In genomic region chr17:27684886-27685549, GRCm38 (mm10) we compare ENCODE assay signal across 8 mouse cellular contexts. TPM values are rescaled to one million over a fixed set of nuclear protein-coding genes. Genes with fewer than 3 reads are reported as not detected.
A peak's percentile ranks its signal among the peaks of the same experiment; 100 is the strongest.
DNase-seq lines count a peak whose midpoint lies in the region; ATAC-seq and TF ChIP-seq lines count a peak whose summit lies in the region.

No protein-coding gene starts in this region.

- H3K27ac ChIP-seq in testis, adult 2 months (ENCODE audit: control insufficient read depth, insufficient read depth, low read depth, low read length): no peak overlapping the region
- H3K27ac ChIP-seq in heart, postnatal 0 days (ENCODE audit: low read depth): no peak overlapping the region
- H3K27ac ChIP-seq in liver, embryonic 13.5 days: no peak overlapping the region
- H3K27ac ChIP-seq in neural tube, embryonic 14.5 days (ENCODE audit: low read depth, low read length): peak overlapping the region; percentile 28; the same call in 1 of the 2 replicates

- H3K4me1 ChIP-seq in testis, adult 2 months (ENCODE audit: control insufficient read depth, insufficient read depth, low read length): peaks cover 10% of the 10 kb centered on the region
- H3K4me1 ChIP-seq in heart, postnatal 0 days (ENCODE audit: control insufficient read depth, insufficient read depth): no peaks in the 10 kb centered on the region
- H3K4me1 ChIP-seq in liver, embryonic 13.5 days (replicated peaks): peaks cover 9% of the 10 kb centered on the region
- peaks cover 13% of the 10 kb centered on the region for H3K4me1 ChIP-seq in neural tube, embryonic 14.5 days (ENCODE audit: control insufficient read depth, insufficient read depth, low read length)

- TF ChIP-seq POLR2A in testis, adult 2 months (IDR thresholded peaks at IDR 0.05; ENCODE audit: control insufficient read depth, low read depth, low read length): no peak

- WGBS in heart, postnatal 0 days: 3% methylated on average over 37 of the region's 53 CpGs
- 2% methylated on average over 45 of the region's 53 CpGs for WGBS in liver, embryonic 13.5 days (ENCODE audit: insufficient replicate concordance)
- under 1% methylated on average over 37 of the region's 53 CpGs for WGBS in neural tube, embryonic 14.5 days

- peak overlapping the region; percentile 38; the same call in 1 of the 2 replicates for H3K4me3 ChIP-seq in testis, adult 2 months (ENCODE audit: control insufficient read depth, low read depth, low read length)
- H3K4me3 ChIP-seq in heart, postnatal 0 days (ENCODE audit: low read depth, low read length): peak overlapping the region; percentile 35
- peak overlapping the region; percentile 34 for H3K4me3 ChIP-seq in liver, embryonic 13.5 days (replicated peaks)
- H3K4me3 ChIP-seq in neural tube, embryonic 14.5 days (ENCODE audit: low read depth, low read length): peak overlapping the region; percentile 55

- H3K4me2 ChIP-seq in heart, postnatal 0 days (ENCODE audit: low read depth, low read length): peak overlapping the region; percentile 60
- peak overlapping the region; percentile 54 for H3K4me2 ChIP-seq in liver, embryonic 13.5 days
- peak overlapping the region; percentile 92 for H3K4me2 ChIP-seq in neural tube, embryonic 14.5 days (ENCODE audit: low read depth, low read length)

- TF ChIP-seq EP300 in heart, postnatal 0 days (IDR thresholded peaks at IDR 0.05; ENCODE audit: low read depth): no peak

- no peaks in the 10 kb centered on the region for H3K9me3 ChIP-seq in heart, postnatal 0 days (replicated peaks; ENCODE audit: control insufficient read depth, low read length)
- H3K9me3 ChIP-seq in liver, embryonic 13.5 days (replicated peaks): no peaks in the 10 kb centered on the region
- no peaks in the 10 kb centered on the region for H3K9me3 ChIP-seq in neural tube, embryonic 14.5 days (ENCODE audit: control insufficient read depth, low read length)

- peaks cover 2% of the 10 kb centered on the region; the same call in 1 of the 2 replicates for H3K27me3 ChIP-seq in testis, adult 2 months (ENCODE audit: control insufficient read depth, insufficient read depth, low read length)
- peaks cover 64% of the 10 kb centered on the region for H3K27me3 ChIP-seq in heart, postnatal 0 days (ENCODE audit: control insufficient read depth, insufficient read depth, low read length)
- peaks cover 67% of the 10 kb centered on the region for H3K27me3 ChIP-seq in liver, embryonic 13.5 days
- peaks cover 3% of the 10 kb centered on the region; the same call in 1 of the 2 replicates for H3K27me3 ChIP-seq in neural tube, embryonic 14.5 days (ENCODE audit: control insufficient read depth, insufficient read depth, low read length)

- H3K9ac ChIP-seq in heart, postnatal 0 days (replicated peaks; ENCODE audit: low read depth, low read length): no peak overlapping the region
- no peak overlapping the region for H3K9ac ChIP-seq in liver, embryonic 13.5 days
- H3K9ac ChIP-seq in neural tube, embryonic 14.5 days (replicated peaks; ENCODE audit: low read depth, low read length): peak overlapping the region; percentile 73

- DNase-seq in testis, postnatal 14 days (ENCODE audit: low spot score): no peak
- DNase-seq in embryo, embryonic 10 days (ENCODE audit: low spot score): peak; percentile 85
- no peak for DNase-seq in heart, postnatal 0 days (ENCODE audit: low spot score)
- DNase-seq in kidney, postnatal 36 days: peak; percentile 42 to 66
- no peak for DNase-seq in liver, embryonic 13.5 days
- DNase-seq in yolk sac, embryonic 10.5 days (ENCODE audit: low spot score): peak; percentile 50

- ATAC-seq in heart, postnatal 0 days (ENCODE audit: insufficient read depth, low read depth): peak; percentile 17; the same call in 1 of the 2 replicates
- no peak for ATAC-seq in liver, embryonic 13.5 days (ENCODE audit: low read depth)
- peak; percentile 69 for ATAC-seq in neural tube, embryonic 14.5 days (ENCODE audit: low read depth)

- TF ChIP-seq CTCF in testis, adult 2 months (IDR thresholded peaks at IDR 0.05; ENCODE audit: control insufficient read depth, insufficient read depth, insufficient replicate concordance, low read depth, low read length): peak; percentile 15; the same call in 1 of the 2 replicates
- peak; percentile 36 for TF ChIP-seq CTCF in heart, postnatal 0 days (IDR thresholded peaks at IDR 0.05; ENCODE audit: low read depth)

- H3K36me3 ChIP-seq in testis, adult 2 months (ENCODE audit: control insufficient read depth, insufficient read depth, low read length): no peaks in the 10 kb centered on the region
- no peaks in the 10 kb centered on the region for H3K36me3 ChIP-seq in heart, postnatal 0 days (replicated peaks; ENCODE audit: control insufficient read depth, insufficient read depth, low read length)
- H3K36me3 ChIP-seq in liver, embryonic 13.5 days: no peaks in the 10 kb centered on the region
- no peaks in the 10 kb centered on the region for H3K36me3 ChIP-seq in neural tube, embryonic 14.5 days (ENCODE audit: control insufficient read depth, insufficient read depth, low read length)

RNA-seq across cellular contexts. Expression of gene Pacsin1, which starts 29.7 kb away (rescaled TPM):
- 9.6 and 10.4 TPM in 2 replicates for polyA plus RNA-seq in testis, adult 2 months (2012; rRNA removed)
- not detected in 2 replicates for total RNA-seq in heart, postnatal 0 days (2014; rRNA removed; ENCODE audit: low replicate concordance)
- polyA plus RNA-seq in heart, postnatal 0 days (2015; fragmentation: Nextera tagmentation; extraction: Ambion mirVana): 0.04 and 0.32 TPM in 2 replicates
- polyA plus RNA-seq in liver, embryonic 13.5 days (2015; fragmentation: Nextera tagmentation; extraction: Ambion mirVana): 0.20 and 0.32 TPM in 2 replicates
- polyA plus RNA-seq in neural tube, embryonic 14.5 days (2014; fragmentation: Nextera tagmentation; extraction: Ambion mirVana): 45.5 and 53.6 TPM in 2 replicates

RNA-seq across cellular contexts. Expression of gene Spdef, which starts 43.7 kb away (rescaled TPM):
- polyA plus RNA-seq in testis, adult 2 months (2012; rRNA removed): 4.8 and 4.9 TPM in 2 replicates
- 0.15 and 5.1 TPM in 2 replicates for total RNA-seq in heart, postnatal 0 days (2014; rRNA removed; ENCODE audit: low replicate concordance)
- 0.22 and 0.26 TPM in 2 replicates for polyA plus RNA-seq in heart, postnatal 0 days (2015; fragmentation: Nextera tagmentation; extraction: Ambion mirVana)
- polyA plus RNA-seq in liver, embryonic 13.5 days (2015; fragmentation: Nextera tagmentation; extraction: Ambion mirVana): not detected in 2 replicates
- polyA plus RNA-seq in neural tube, embryonic 14.5 days (2014; fragmentation: Nextera tagmentation; extraction: Ambion mirVana): 0.59 and 1.3 TPM in 2 replicates

RNA-seq across cellular contexts. Expression of gene Rps10, which starts 48.5 kb away (rescaled TPM):
- polyA plus RNA-seq in testis, adult 2 months (2012; rRNA removed): 262 and 331 TPM in 2 replicates
- 1,352 and 1,440 TPM in 2 replicates for total RNA-seq in heart, postnatal 0 days (2014; rRNA removed; ENCODE audit: low replicate concordance)
- polyA plus RNA-seq in heart, postnatal 0 days (2015; fragmentation: Nextera tagmentation; extraction: Ambion mirVana): 486 and 524 TPM in 2 replicates
- polyA plus RNA-seq in liver, embryonic 13.5 days (2015; fragmentation: Nextera tagmentation; extraction: Ambion mirVana): 778 and 786 TPM in 2 replicates
- 510 and 518 TPM in 2 replicates for polyA plus RNA-seq in neural tube, embryonic 14.5 days (2014; fragmentation: Nextera tagmentation; extraction: Ambion mirVana)

RNA-seq across cellular contexts. Expression of gene RPS10-NUDT3, which starts 50.0 kb away (rescaled TPM):
- not detected in 2 replicates for polyA plus RNA-seq in testis, adult 2 months (2012; rRNA removed)
- total RNA-seq in heart, postnatal 0 days (2014; rRNA removed; ENCODE audit: low replicate concordance): not detected in 2 replicates
- not detected in 2 replicates for polyA plus RNA-seq in heart, postnatal 0 days (2015; fragmentation: Nextera tagmentation; extraction: Ambion mirVana)
- not detected in 2 replicates for polyA plus RNA-seq in liver, embryonic 13.5 days (2015; fragmentation: Nextera tagmentation; extraction: Ambion mirVana)
- polyA plus RNA-seq in neural tube, embryonic 14.5 days (2014; fragmentation: Nextera tagmentation; extraction: Ambion mirVana): not detected in 2 replicates

Comparison
In these comparisons a context has a peak if more than half of its experiments do, and no peak if none do; other contexts are left out.
1. DNase-seq: peak in embryo, embryonic 10 days (single experiment), kidney, postnatal 36 days (2 of 2) and yolk sac, embryonic 10.5 days (single experiment); none in testis, postnatal 14 days (single experiment), heart, postnatal 0 days (single experiment) and liver, embryonic 13.5 days (single experiment).
2. Peak in every context shown above with its lines, with median percentiles within 50 percentile points of each other: H3K4me3 ChIP-seq and H3K4me2 ChIP-seq.